Mouse (Mus musculus) bone marrow, adult 2 months (tissue): ENCODE measurements at regions not wholly inside any gene's neighbourhood (a gene's known extent, or its start where the extent isn't known, plus 50 kb on each side); places are given as distances from the start of the nearest gene placed in this dataset.

ENCODE experiments used
- CTCF ChIP-seq: fragments of 200-500 bp; IDR thresholded peaks from 2 replicates; pipeline ENCODE4 v1.5.1; 2011; ENCODE audit warnings: low read length, control low read depth; ENCODE audit not compliant: control insufficient read depth, insufficient read depth
- POLR2A ChIP-seq: fragments of 200-500 bp; IDR thresholded peaks from 2 replicates; pipeline ENCODE4 v1.6.1; 2011; ENCODE audit warnings: low read depth, mild to moderate bottlenecking, control low read depth, low read length, borderline replicate concordance; ENCODE audit not compliant: control insufficient read depth

- TF ChIP-seq POLR2A, result no peak
- no peak for TF ChIP-seq CTCF
These were observed 59.7 kb upstream of the Cplx2 start for GRCm38 (mm10) chr13:54311327-54312026.
